Mouse (Mus musculus) ES-E14 (cell line): ENCODE measurements around the gene Eno2. TPM values are rescaled to one million over a fixed set of nuclear protein-coding genes. Genes with fewer than 3 reads are reported as not detected.

Experiments
- DNase-seq: peaks from one replicate; pipeline ENCODE4 v3.0.0-alpha.2; 2013; ENCODE audit warnings: low read depth, low spot score
- H3K27ac ChIP-seq: 2 replicates; pipeline ENCODE4 v1.5.1; 2012; ENCODE audit warnings: low read depth, mild to moderate bottlenecking, low read length, moderate library complexity, mixed read lengths; ENCODE audit not compliant: poor library complexity, insufficient read depth, severe bottlenecking
- H3K36me3 ChIP-seq: 2 replicates; pipeline ENCODE4 v1.6.1; 2012; ENCODE audit warnings: mild to moderate bottlenecking, low read length, moderate library complexity, mixed read lengths; ENCODE audit not compliant: control insufficient read depth, poor library complexity, insufficient read depth, severe bottlenecking
- H3K4me1 ChIP-seq, 2 experiments: fragments of 150-350 bp in 1 of 2; sonication (generic) in 1 of 2; 2 replicates each; pipeline ENCODE4 v1.6.1; 2012; ENCODE audit warnings: low read length in 2 of 2, mild to moderate bottlenecking in 1 of 2, mixed read lengths in 1 of 2; ENCODE audit not compliant: control insufficient read depth in 2 of 2, insufficient read depth in 2 of 2, poor library complexity in 1 of 2
- H3K4me3 ChIP-seq, 2 experiments: fragments of 150-350 bp in 1 of 2; sonication (generic) in 1 of 2; 2 replicates each; pipeline ENCODE4 v1.5.1; 2012; ENCODE audit warnings: low read length in 2 of 2, low read depth in 1 of 2, mild to moderate bottlenecking in 1 of 2, mixed read lengths in 1 of 2; ENCODE audit not compliant: insufficient read depth in 1 of 2, poor library complexity in 1 of 2, severe bottlenecking in 1 of 2
- H3K9ac ChIP-seq: 2 replicates; pipeline ENCODE4 v1.6.1; 2012; ENCODE audit warnings: low read depth, mild to moderate bottlenecking, low read length, mixed read lengths; ENCODE audit not compliant: poor library complexity, insufficient read depth, severe bottlenecking
- H3K9me3 ChIP-seq: fragments of 150-350 bp; sonication (generic); 2 replicates; pipeline ENCODE4 v1.6.1; 2012; ENCODE audit warnings: low read depth, mild to moderate bottlenecking, low read length; ENCODE audit not compliant: control insufficient read depth, insufficient read depth
- CHD2 ChIP-seq: IDR thresholded peaks from 2 replicates; pipeline ENCODE4 v1.6.1; 2014; ENCODE audit warnings: mild to moderate bottlenecking, low read depth, low read length, inconsistent platforms
- HCFC1 ChIP-seq: IDR thresholded peaks from 2 replicates; pipeline ENCODE4 v1.6.1; 2012; ENCODE audit warnings: low read length, inconsistent platforms, borderline replicate concordance; ENCODE audit not compliant: insufficient read depth
- MAFK ChIP-seq: IDR thresholded peaks from 2 replicates; pipeline ENCODE4 v1.6.1; 2014; ENCODE audit warnings: mild to moderate bottlenecking, low read depth, low read length, inconsistent platforms; ENCODE audit not compliant: insufficient read depth
- ZC3H11A ChIP-seq: IDR thresholded peaks from 2 replicates; pipeline ENCODE4 v1.6.1; 2012; ENCODE audit warnings: low read depth, mild to moderate bottlenecking, inconsistent platforms, low read length, borderline replicate concordance
- ZNF384 ChIP-seq: IDR thresholded peaks from 2 replicates; pipeline ENCODE4 v1.6.1; 2012; ENCODE audit warnings: low read depth, low read length, inconsistent platforms
- in situ Hi-C, 2 experiments: fragments of 600-800 bp; cut with MboI; formaldehyde crosslinking; loops; one replicate each; pipeline ENCODE4 v1.15.1; 2025; ENCODE audit warnings: low sequenced_read_pairs in 2 of 2, inconsistent platforms in 1 of 2; ENCODE audit not compliant: unreplicated experiment in 2 of 2
- total RNA-seq: library from RNA; depleted of rRNA; stranded (reverse); fragments of 300-350 nt; gene quantifications from 2 replicates; pipeline ENCODE4 v1.2.3, GENCODE M21; 2012

Eno2 gene
- total RNA-seq, 1 experiment: 10.1 TPM

DNA sequence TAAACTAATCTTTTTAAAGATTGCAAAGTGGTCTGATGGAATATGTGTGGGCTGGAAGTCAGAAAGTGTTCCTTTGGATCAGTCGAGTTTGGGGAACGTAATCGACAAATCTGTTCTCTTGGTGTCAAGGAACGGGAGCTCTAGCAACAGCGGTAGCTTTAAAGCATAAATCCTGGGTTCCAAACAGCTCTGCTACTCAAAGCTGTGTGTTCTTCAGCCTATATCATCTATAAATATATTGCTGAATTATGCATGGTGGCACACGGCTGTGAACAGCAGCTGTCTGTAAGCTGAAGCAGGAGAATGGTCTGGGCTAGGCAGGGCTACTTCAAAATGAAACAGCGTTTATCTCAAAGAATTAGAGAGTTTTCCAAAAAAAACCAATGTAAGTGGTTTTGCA is 11.4 kb upstream of the Eno2 start:
- DNase-seq: no peak
- no peak overlapping the region for H3K9ac ChIP-seq
- H3K27ac ChIP-seq: no peak overlapping the region
- peaks cover 3 to 8% of the 10 kb centered on the region in 2 experiments; a peak in 3 of 4 replicates for H3K4me1 ChIP-seq
- H3K9me3 ChIP-seq: no peaks in the 10 kb centered on the region
- in situ Hi-C loops: no loop called here
- TF ChIP-seq MAFK (no peak), HCFC1 (no peak), ZC3H11A (no peak), ZNF384 (no peak), CHD2 (no peak)
- H3K4me3 ChIP-seq: no peak overlapping the region
- no peaks in the 10 kb centered on the region for H3K36me3 ChIP-seq

DNA sequence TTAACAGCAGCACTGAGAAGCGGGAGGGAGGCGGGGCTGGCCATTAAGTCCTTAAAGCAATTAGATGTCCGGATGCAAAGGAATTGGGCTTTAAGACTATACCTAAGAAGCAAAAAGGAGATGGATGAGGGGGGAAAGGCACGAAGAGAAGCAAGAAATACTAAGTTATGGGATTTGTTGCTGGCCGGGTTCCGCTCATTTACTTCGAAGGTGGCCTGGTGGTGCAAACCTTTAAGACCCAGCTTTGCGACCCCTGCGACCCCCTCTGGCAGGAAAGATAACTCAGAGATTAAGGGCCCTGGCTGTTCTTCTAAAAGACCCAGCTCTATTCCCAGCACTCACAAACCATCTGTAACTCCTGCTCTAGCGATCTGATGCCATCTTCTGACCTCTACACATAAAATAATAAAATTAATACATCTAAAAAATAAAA is 10.5 kb upstream of the Eno2 start:
- peak overlapping the region; percentile 9 to 19; a peak in 2 of 4 replicates for H3K4me3 ChIP-seq
- no peaks in the 10 kb centered on the region for H3K36me3 ChIP-seq
- no peak for DNase-seq
- H3K9ac ChIP-seq: no peak overlapping the region
- in situ Hi-C loops: no loop called here
- H3K27ac ChIP-seq: no peak overlapping the region
- TF ChIP-seq MAFK (no peak), CHD2 (no peak), ZC3H11A (no peak), ZNF384 (no peak), HCFC1 (no peak)
- no peaks in the 10 kb centered on the region for H3K9me3 ChIP-seq
- H3K4me1 ChIP-seq: peaks cover 3 to 8% of the 10 kb centered on the region in 2 experiments; a peak in 3 of 4 replicates

DNA sequence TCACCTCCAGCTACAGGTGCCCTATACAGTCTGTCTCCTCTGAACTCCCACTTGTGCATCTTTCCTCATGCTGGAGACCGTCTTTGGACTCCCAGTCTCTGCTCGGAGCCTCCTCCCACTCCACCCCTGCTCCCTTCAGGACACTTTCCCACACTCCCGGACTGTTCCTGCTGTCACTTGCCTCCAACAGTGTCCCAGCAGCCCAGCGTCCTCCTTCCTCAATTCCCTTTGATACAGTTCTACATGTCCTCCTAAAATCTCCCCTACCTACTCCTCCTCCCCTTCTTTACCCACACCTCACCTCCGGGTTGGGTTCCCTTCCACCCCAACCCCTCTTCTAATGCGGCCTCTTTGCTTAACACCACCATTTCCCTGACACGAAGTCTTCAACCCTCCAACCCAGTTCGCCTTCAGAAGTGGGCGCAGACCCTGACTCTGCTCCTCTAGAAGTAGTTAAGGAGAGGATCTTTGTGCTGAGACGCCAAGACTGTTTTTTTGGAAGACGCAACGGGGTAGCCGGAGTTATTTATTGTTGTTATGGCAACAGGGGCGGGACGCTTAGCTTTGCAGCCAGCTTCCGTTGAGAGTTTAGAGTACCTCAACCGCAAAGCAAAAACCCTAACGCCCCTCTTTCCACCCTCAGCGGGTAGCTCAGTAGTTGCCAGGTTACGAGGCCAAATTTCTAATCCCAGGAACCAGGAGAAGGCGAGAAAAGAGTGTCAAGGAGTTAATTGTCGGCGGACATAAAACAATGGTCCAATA is 9.9 kb upstream of the Eno2 start, which contains the start of gene Lrrc23:
TSS of gene Lrrc23 (minus strand) at position 506 of the 762 bp plus-strand sequence.
- DNase-seq: no peak
- Histone ChIP-seq H3K4me3 (peak within 1 kb of the TSS; percentile 9 to 19; a peak in 3 of 4 replicates), H3K9ac (no peak within 1 kb of the TSS), H3K4me1 (peaks cover 3 to 8% of the 10 kb centered on the region in 2 experiments; a peak in 3 of 4 replicates), H3K27ac (no peak within 1 kb of the TSS), H3K9me3 (no peaks in the 10 kb centered on the region), H3K36me3 (no peaks in the 10 kb centered on the region)
- in situ Hi-C loops: no loop called here
- TF ChIP-seq ZC3H11A: no peak
- TF ChIP-seq ZNF384: no peak
- TF ChIP-seq CHD2: no peak
- TF ChIP-seq HCFC1: no peak
- no peak for TF ChIP-seq MAFK

DNA sequence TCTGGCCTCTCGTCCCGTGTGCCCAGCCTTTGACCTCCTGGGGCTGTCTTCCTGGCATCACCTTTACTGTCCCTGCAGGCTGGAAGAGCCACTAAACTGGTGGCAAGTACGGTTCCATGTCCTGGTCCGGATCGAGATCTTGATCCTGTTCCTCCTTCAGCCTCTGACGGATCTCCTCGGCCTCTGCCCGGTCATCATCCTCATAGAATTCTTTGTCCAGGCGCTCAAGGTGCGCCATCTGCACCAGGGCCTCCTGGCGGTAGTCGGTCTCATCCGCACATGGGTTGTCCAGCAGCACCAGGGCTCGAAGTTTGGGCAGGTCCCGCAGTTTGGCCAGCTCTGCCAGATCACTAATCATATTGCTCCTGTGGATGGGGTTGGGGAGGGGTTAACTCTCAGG is 1.0 kb upstream of the Eno2 start:
- no peak overlapping the region for H3K9ac ChIP-seq
- no peak overlapping the region for H3K27ac ChIP-seq

More for the DNA sequence above, 1.0 kb upstream of the Eno2 start:
- Histone ChIP-seq H3K4me1 (peaks cover 3 to 23% of the 10 kb centered on the region in 2 experiments), H3K36me3 (no peaks in the 10 kb centered on the region), H3K9me3 (no peaks in the 10 kb centered on the region), H3K4me3 (no peak overlapping the region)
- in situ Hi-C loops: no loop called here
- DNase-seq: no peak
- TF ChIP-seq HCFC1 (no peak), MAFK (no peak), CHD2 (no peak), ZNF384 (no peak), ZC3H11A (no peak)
